Mouse (Mus musculus): Measurements from ENCODE around the gene Tcf23.

- no peak for TF ChIP-seq CTCF (IDR thresholded peaks at IDR 0.05; ENCODE audit: control insufficient read depth, insufficient read depth, insufficient replicate concordance, low read depth, low read length)
- no peak for TF ChIP-seq POLR2A (IDR thresholded peaks at IDR 0.05; ENCODE audit: control insufficient read depth, low read depth, low read length)
Measured at GRCm38 (mm10) chr5:31000993-31001392, 32.5 kb downstream of the Tcf23 start.
